In genomic region chr2:119167866-119168256, GRCm38 (mm10) we compare ENCODE assay signal across 9 mouse cellular contexts. TPM values are rescaled to one million over a fixed set of nuclear protein-coding genes. Genes with fewer than 3 reads are reported as not detected.
A peak's percentile ranks its signal among the peaks of the same experiment; 100 is the strongest.
DNase-seq lines count a peak whose midpoint lies in the region; ATAC-seq and TF ChIP-seq lines count a peak whose summit lies in the region.
"Had no signal": no experiment of that assay in that cellular context is flagged by ENCODE, and none has a peak within 500 bp of the region (broad histone marks: within the 10 kb centered on the region; RNA-seq: fewer than 3 reads in every experiment).

No protein-coding gene starts in this region.

- peak overlapping the region; percentile 73 for H3ac ChIP-seq in C2C12 (ENCODE audit: control insufficient read depth, insufficient read length, low read depth)

- H3K79me3 ChIP-seq in C2C12 (ENCODE audit: low read depth): no peaks in the 10 kb centered on the region

- H3K27me3 ChIP-seq in C2C12 (ENCODE audit: control insufficient read depth, insufficient read depth, insufficient read length): no peaks in the 10 kb centered on the region
- peaks cover 6% of the 10 kb centered on the region for H3K27me3 ChIP-seq in forebrain, embryonic 14.5 days (replicated peaks; ENCODE audit: control insufficient read depth, insufficient read depth, low read length)
- H3K27me3 ChIP-seq in liver, embryonic 16.5 days (ENCODE audit: control insufficient read depth, insufficient read depth, low read depth, low read length): peaks cover 30% of the 10 kb centered on the region

- TF ChIP-seq CTCF in gastrocnemius, adult 2 months (IDR thresholded peaks at IDR 0.05): no peak
- no peak for TF ChIP-seq CTCF in C2C12 (IDR thresholded peaks at IDR 0.05; ENCODE audit: control insufficient read depth, insufficient read depth, insufficient read length)

- H3K79me2 ChIP-seq in C2C12 (ENCODE audit: control insufficient read depth, insufficient read depth): no peaks in the 10 kb centered on the region

- peaks cover 12% of the 10 kb centered on the region for H3K4me1 ChIP-seq in forebrain, embryonic 14.5 days (ENCODE audit: control insufficient read depth, insufficient read depth, low read length)
- H3K4me1 ChIP-seq in liver, embryonic 16.5 days (ENCODE audit: control insufficient read depth, low read depth, low read length): peaks cover 22% of the 10 kb centered on the region

- peak overlapping the region; percentile 99 for H3K4me2 ChIP-seq in forebrain, embryonic 14.5 days (ENCODE audit: low read length)
- H3K4me2 ChIP-seq in liver, embryonic 16.5 days (ENCODE audit: low read depth, low read length): peak overlapping the region; percentile 93

- 2% methylated on average over 26 of the region's 26 CpGs for WGBS in forebrain, embryonic 14.5 days
- 6% methylated on average over 26 of the region's 26 CpGs for WGBS in liver, embryonic 16.5 days (ENCODE audit: insufficient replicate concordance)

- H3K9ac ChIP-seq in forebrain, embryonic 14.5 days (ENCODE audit: low read length): peak overlapping the region; percentile 58
- peak overlapping the region; percentile 68 for H3K9ac ChIP-seq in liver, embryonic 16.5 days (ENCODE audit: low read depth, low read length)

- H3K9me3 ChIP-seq in forebrain, embryonic 14.5 days (replicated peaks; ENCODE audit: control insufficient read depth, low read length): no peaks in the 10 kb centered on the region
- no peaks in the 10 kb centered on the region for H3K9me3 ChIP-seq in liver, embryonic 16.5 days (replicated peaks; ENCODE audit: control insufficient read depth, low read length)

- DNase-seq in gastrocnemius, adult 2 months: no peak
- DNase-seq in gastrocnemius, postnatal 25 days: no peak
- no peak for DNase-seq in forebrain, embryonic 14.5 days (ENCODE audit: low spot score)
- no peak for DNase-seq in layer of hippocampus, postnatal 25 days (ENCODE audit: extremely low spot score in 1 of 2, low spot score in 1 of 2)
- DNase-seq in left cerebral cortex, postnatal 36 days (ENCODE audit: low spot score in 2 of 2): no peak
- DNase-seq in adrenal gland, postnatal 25 days: no peak

- peak overlapping the region; percentile 24 for H3K27ac ChIP-seq in gastrocnemius, adult 2 months
- no peak overlapping the region for H3K27ac ChIP-seq in forebrain, embryonic 14.5 days (ENCODE audit: low read depth, low read length)
- H3K27ac ChIP-seq in liver, embryonic 16.5 days (ENCODE audit: low read length): 0 out of 2 replicates have a peak overlapping the region, but pooled peaks have one; percentile 17

- peak overlapping the region; percentile 85 for H3K4me3 ChIP-seq in gastrocnemius, adult 2 months
- H3K4me3 ChIP-seq in C2C12 (ENCODE audit: insufficient read depth, poor library complexity, severe bottlenecking): peak overlapping the region; percentile 75
- peak overlapping the region; percentile 48 for H3K4me3 ChIP-seq in forebrain, embryonic 14.5 days (ENCODE audit: low read depth, low read length)
- H3K4me3 ChIP-seq in liver, embryonic 16.5 days (ENCODE audit: low read depth, low read length): peak overlapping the region; percentile 66

- no peak for ATAC-seq in forebrain, embryonic 14.5 days
- ATAC-seq in liver, embryonic 16.5 days (ENCODE audit: low read depth): peak; percentile 6; the same call in 1 of the 2 replicates

- intact Hi-C loops in gastrocnemius, adult 2 months (cut with DNase I): no loop called here
- intact Hi-C loops in left cerebral cortex, postnatal 36 days (cut with DNase I): no loop called here

- H3K36me3 ChIP-seq in C2C12 (ENCODE audit: control insufficient read depth, insufficient read depth): no peaks in the 10 kb centered on the region
- no peaks in the 10 kb centered on the region for H3K36me3 ChIP-seq in forebrain, embryonic 14.5 days (ENCODE audit: control insufficient read depth, insufficient read depth, low read length)
- no peaks in the 10 kb centered on the region; the same call in none of the 2 replicates for H3K36me3 ChIP-seq in liver, embryonic 16.5 days (ENCODE audit: control insufficient read depth, insufficient read depth)

TF ChIP-seq in C2C12, 6 proteins besides CTCF, POLR2A, EP300 and RAD21:
- TF ChIP-seq FOSL1 (IDR thresholded peaks at IDR 0.05; ENCODE audit: insufficient read depth, low read length, poor library complexity, severe bottlenecking) (no peak), MYOG (IDR thresholded peaks at IDR 0.05; ENCODE audit: control insufficient read depth, extremely low read depth, insufficient read length) (no peak), MAX (IDR thresholded peaks at IDR 0.05) (no peak), USF1 (IDR thresholded peaks at IDR 0.05; ENCODE audit: low read depth) (no peak), CEBPB (IDR thresholded peaks at IDR 0.05; ENCODE audit: low read depth) (no peak), MYOD1 (IDR thresholded peaks at IDR 0.05; ENCODE audit: control insufficient read depth, insufficient read length, low read depth) (no peak)
TF ChIP-seq in C2C12: peak in this region for 0.

RNA-seq across cellular contexts. Expression of gene Gchfr, which starts 0.3 kb away (rescaled TPM):
- not detected for total RNA-seq in gastrocnemius, adult 2 months (2021)
- not detected for total RNA-seq in gastrocnemius, postnatal 25 days (2021)
- 80.5 TPM for polyA plus RNA-seq in C2C12 (2012; fragmentation: generic; extraction: Trizol)
- 1.7 and 2.5 TPM in 2 replicates for polyA plus RNA-seq in forebrain, embryonic 14.5 days (2014; fragmentation: Nextera tagmentation; extraction: Ambion mirVana)
- polyA plus RNA-seq in liver, embryonic 16.5 days (2015; fragmentation: Nextera tagmentation; extraction: Ambion mirVana): 97.7 and 115 TPM in 2 replicates
- total RNA-seq in layer of hippocampus, postnatal 25 days (2021): not detected
- not detected for total RNA-seq in left cerebral cortex, postnatal 36 days (2021)
- total RNA-seq in adrenal gland, postnatal 25 days (2021): 11.0 and 14.9 TPM in 2 replicates
- total RNA-seq: common myeloid progenitor, adult 5-6 weeks had no signal

RNA-seq across cellular contexts. Expression of gene Gm14137, which starts 6.4 kb away (rescaled TPM):
- total RNA-seq in gastrocnemius, adult 2 months (2021): not detected
- not detected for total RNA-seq in gastrocnemius, postnatal 25 days (2021)
- polyA plus RNA-seq in C2C12 (2012; fragmentation: generic; extraction: Trizol): 1.5 TPM
- polyA plus RNA-seq in forebrain, embryonic 14.5 days (2014; fragmentation: Nextera tagmentation; extraction: Ambion mirVana): 0.31 and 0.48 TPM in 2 replicates
- polyA plus RNA-seq in liver, embryonic 16.5 days (2015; fragmentation: Nextera tagmentation; extraction: Ambion mirVana): 0.14 and 0.18 TPM in 2 replicates
- total RNA-seq in layer of hippocampus, postnatal 25 days (2021): not detected
- not detected for total RNA-seq in left cerebral cortex, postnatal 36 days (2021)
- total RNA-seq in adrenal gland, postnatal 25 days (2021): 0.30 TPM in 1 of 2 replicates, not detected in the other
- total RNA-seq: common myeloid progenitor, adult 5-6 weeks had no signal

RNA-seq across cellular contexts. Expression of gene Rmdn3, which starts 11.0 kb away (rescaled TPM):
- 1 to 10 TPM; 5.6 to 5.8 TPM for total RNA-seq in gastrocnemius, adult 2 months (2021)
- total RNA-seq in gastrocnemius, postnatal 25 days (2021): 1 to 10 TPM; 5.7 to 9.2 TPM
- 21.8 TPM for polyA plus RNA-seq in C2C12 (2012; fragmentation: generic; extraction: Trizol)
- 43.5 and 53.7 TPM in 2 replicates for polyA plus RNA-seq in forebrain, embryonic 14.5 days (2014; fragmentation: Nextera tagmentation; extraction: Ambion mirVana)
- 44.1 and 45.6 TPM in 2 replicates for polyA plus RNA-seq in liver, embryonic 16.5 days (2015; fragmentation: Nextera tagmentation; extraction: Ambion mirVana)
- total RNA-seq in layer of hippocampus, postnatal 25 days (2021): 10 to 100 TPM; 51.5 to 56.5 TPM
- total RNA-seq in left cerebral cortex, postnatal 36 days (2021): 10 to 100 TPM; 53.4 to 58.1 TPM
- 53.1 and 54.4 TPM in 2 replicates for total RNA-seq in adrenal gland, postnatal 25 days (2021)

RNA-seq across cellular contexts. Expression of gene Zfyve19, which starts 40.6 kb away (rescaled TPM):
- total RNA-seq in gastrocnemius, adult 2 months (2021): 10 to 100 TPM; 13.3 to 13.9 TPM
- 10 to 100 TPM; 10.5 to 11.7 TPM for total RNA-seq in gastrocnemius, postnatal 25 days (2021)
- 27.1 TPM for polyA plus RNA-seq in C2C12 (2012; fragmentation: generic; extraction: Trizol)
- 62.8 and 67.6 TPM in 2 replicates for polyA plus RNA-seq in forebrain, embryonic 14.5 days (2014; fragmentation: Nextera tagmentation; extraction: Ambion mirVana)
- polyA plus RNA-seq in liver, embryonic 16.5 days (2015; fragmentation: Nextera tagmentation; extraction: Ambion mirVana): 17.1 and 20.4 TPM in 2 replicates
- total RNA-seq in layer of hippocampus, postnatal 25 days (2021): 10 to 100 TPM; 28.3 to 38.8 TPM
- 10 to 100 TPM; 34.9 TPM for total RNA-seq in left cerebral cortex, postnatal 36 days (2021)
- total RNA-seq in adrenal gland, postnatal 25 days (2021): 42.3 and 45.0 TPM in 2 replicates

RNA-seq across cellular contexts. Expression of gene Dnajc17, which starts 40.7 kb away (rescaled TPM):
- total RNA-seq in gastrocnemius, adult 2 months (2021): 1 to 10 TPM; 6.6 to 8.6 TPM
- total RNA-seq in gastrocnemius, postnatal 25 days (2021): 1 to 10 TPM; 6.4 to 7.1 TPM
- 12.3 TPM for polyA plus RNA-seq in C2C12 (2012; fragmentation: generic; extraction: Trizol)
- polyA plus RNA-seq in forebrain, embryonic 14.5 days (2014; fragmentation: Nextera tagmentation; extraction: Ambion mirVana): 24.6 and 29.0 TPM in 2 replicates
- polyA plus RNA-seq in liver, embryonic 16.5 days (2015; fragmentation: Nextera tagmentation; extraction: Ambion mirVana): 5.9 and 6.6 TPM in 2 replicates
- total RNA-seq in layer of hippocampus, postnatal 25 days (2021): 10 to 100 TPM; 15.8 to 19.7 TPM
- total RNA-seq in left cerebral cortex, postnatal 36 days (2021): 10 to 100 TPM; 16.4 to 16.6 TPM
- total RNA-seq in adrenal gland, postnatal 25 days (2021): 18.0 and 18.4 TPM in 2 replicates
